Mouse (Mus musculus) midbrain, postnatal 0 days (tissue): Measurements from ENCODE around the gene Alg9. TPM values are rescaled to one million over a fixed set of nuclear protein-coding genes. Genes with fewer than 3 reads are reported as not detected.
A peak's percentile ranks its signal among the peaks of the same experiment; 100 is the strongest.

Source experiments
- ATAC-seq: fragments of 200-750 bp; cut with Nextera tagmentation; 2 replicates; pipeline ENCODE4 v1.8.0; 2017; ENCODE audit warnings: moderate number of reproducible peaks, mild to moderate bottlenecking, moderate TSS enrichment, moderate library complexity; ENCODE audit not compliant: low FRiP score
- DNase-seq: peaks from one replicate; pipeline ENCODE4 v3.0.0-alpha.2; 2015; ENCODE audit warnings: low spot score
- H3K27ac ChIP-seq: fragments of 300-500 bp; sonication (generic); 2 replicates; pipeline ENCODE4 v1.5.1; 2014; ENCODE audit warnings: low read depth, mild to moderate bottlenecking, low read length, mixed read lengths
- H3K27me3 ChIP-seq: fragments of 300-500 bp; sonication (generic); 2 replicates; pipeline ENCODE4 v1.6.1; 2014; ENCODE audit warnings: low read length, control low read depth, mixed read lengths; ENCODE audit not compliant: insufficient read depth
- H3K36me3 ChIP-seq: fragments of 300-500 bp; sonication (generic); 2 replicates; pipeline ENCODE4 v1.6.1; 2014; ENCODE audit warnings: low read length, control low read depth, mixed read lengths; ENCODE audit not compliant: insufficient read depth
- H3K4me1 ChIP-seq: fragments of 300-500 bp; sonication (generic); 2 replicates; pipeline ENCODE4 v1.6.1; 2014; ENCODE audit warnings: mild to moderate bottlenecking, control low read depth, antibody characterized with exemption, low read length, mixed read lengths; ENCODE audit not compliant: insufficient read depth
- H3K4me2 ChIP-seq: fragments of 300-500 bp; sonication (generic); 2 replicates; pipeline ENCODE4 v1.6.1; 2014; ENCODE audit warnings: low read depth, mild to moderate bottlenecking, low read length, mixed read lengths; ENCODE audit not compliant: poor library complexity, severe bottlenecking
- H3K4me3 ChIP-seq: fragments of 300-500 bp; sonication (generic); 2 replicates; pipeline ENCODE4 v1.5.1; 2014; ENCODE audit warnings: low read depth, mild to moderate bottlenecking, low read length, moderate library complexity
- H3K9ac ChIP-seq: fragments of 300-500 bp; sonication (generic); replicated peaks from 2 replicates; pipeline ENCODE4 v1.6.1; 2014; ENCODE audit warnings: mild to moderate bottlenecking, low read length, moderate library complexity, mixed read lengths; ENCODE audit not compliant: poor library complexity, severe bottlenecking
- H3K9me3 ChIP-seq: fragments of 300-500 bp; sonication (generic); 2 replicates; pipeline ENCODE4 v1.6.1; 2016; ENCODE audit warnings: low read length, control low read depth
- CTCF ChIP-seq: IDR thresholded peaks from 2 replicates; pipeline ENCODE4 v1.5.1; 2016; ENCODE audit warnings: antibody characterized with exemption, mild to moderate bottlenecking
- WGBS: fragments of 180-500 bp; shearing (Covaris S2); extraction: QIAGEN DNeasy Blood & Tissue Kit; methylation state at CpG from one replicate; pipeline ENCODE4 v1.1.7; 2014; 5-methylcytosine and 5-hydroxymethylcytosine counted together
- polyA plus RNA-seq: library from polyadenylated mRNA; unstranded; fragments of >200 nt; fragmentation: Nextera tagmentation; extraction: Ambion mirVana; gene quantifications from 2 replicates; pipeline ENCODE4 v1.2.1, GENCODE M21; 2015
- total RNA-seq: library from RNA; depleted of rRNA; stranded (reverse); fragments of >200 nt; gene quantifications from 2 replicates; pipeline ENCODE4 v1.2.3, GENCODE M21; 2014

The Alg9 gene
- total and polyA plus RNA-seq, 2 experiments from 2014 or later: 57.3 to 106 TPM

DNA sequence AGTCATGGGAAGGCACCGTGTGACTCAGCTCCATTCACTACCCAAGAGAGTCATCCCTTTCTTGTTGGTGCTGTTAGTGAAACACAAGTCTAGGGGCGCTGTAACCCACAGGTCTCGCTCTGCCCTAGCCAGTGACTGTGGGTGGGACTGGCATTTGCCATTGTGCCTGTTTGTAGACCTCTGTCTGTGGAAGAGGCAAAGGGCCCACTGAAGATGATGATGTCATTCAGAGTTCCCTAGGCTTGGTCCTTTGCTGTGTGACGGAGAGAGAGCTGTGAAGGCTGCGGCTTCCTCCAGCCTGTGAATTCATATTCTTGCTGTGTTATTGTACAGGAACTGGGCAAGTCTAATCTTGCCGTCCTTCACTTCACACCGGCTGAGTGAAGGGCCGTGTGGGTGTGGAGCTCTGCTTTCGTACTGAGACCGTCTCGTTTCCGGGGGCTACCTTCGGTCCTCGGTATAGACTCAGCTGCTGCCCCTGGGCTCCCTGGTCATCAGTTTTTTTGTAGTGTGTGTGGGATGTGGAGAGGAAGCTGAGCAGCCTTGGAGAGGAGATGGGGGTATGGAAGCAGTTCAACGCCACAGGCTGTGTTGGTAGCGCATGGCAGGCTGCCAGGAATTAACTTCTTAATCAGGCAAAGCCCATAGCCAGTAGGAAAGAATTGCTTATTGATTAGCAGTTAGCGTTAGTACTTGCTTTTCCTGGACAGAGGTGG is 78.0 kb downstream of the Alg9 start:
- H3K27me3 ChIP-seq: no peaks in the 10 kb centered on the region
- 0 out of 2 replicates have a peak, but pooled peaks cover 2% of the 10 kb centered on the region for H3K4me1 ChIP-seq
- no peaks in the 10 kb centered on the region for H3K36me3 ChIP-seq
- DNase-seq (peak; percentile 57), ATAC-seq (no peak)
- WGBS: 59% methylated on average over 17 of the region's 17 CpGs
- no peak overlapping the region for H3K27ac ChIP-seq
- no peak for TF ChIP-seq CTCF
- H3K4me3 ChIP-seq: no peak overlapping the region
- H3K9me3 ChIP-seq: no peaks in the 10 kb centered on the region
- no peak overlapping the region for H3K9ac ChIP-seq
- H3K4me2 ChIP-seq: no peak overlapping the region

DNA sequence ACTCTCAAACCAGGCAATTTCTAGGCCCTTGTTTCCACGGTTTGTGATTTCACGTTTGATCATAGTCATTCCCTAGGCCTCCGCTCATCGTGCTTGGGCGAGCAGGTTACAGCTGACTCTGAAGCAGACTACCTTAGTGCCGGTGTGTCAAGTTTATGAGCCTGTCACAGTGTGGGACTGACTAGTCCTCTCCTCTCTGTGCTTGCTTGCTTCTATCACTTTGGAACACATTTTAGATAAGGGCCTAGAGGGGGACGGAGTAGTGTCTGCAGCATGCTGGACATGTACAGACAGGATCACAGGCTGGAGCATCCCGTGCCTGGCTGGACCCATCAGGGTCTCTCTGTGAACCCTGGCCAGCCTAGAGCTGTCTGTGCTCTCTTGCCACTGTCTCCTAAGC is 79.6 kb downstream of the Alg9 start:
- H3K9me3 ChIP-seq: no peaks in the 10 kb centered on the region
- WGBS: 71% methylated on average over 8 of the region's 8 CpGs
- H3K36me3 ChIP-seq: no peaks in the 10 kb centered on the region

DNA sequence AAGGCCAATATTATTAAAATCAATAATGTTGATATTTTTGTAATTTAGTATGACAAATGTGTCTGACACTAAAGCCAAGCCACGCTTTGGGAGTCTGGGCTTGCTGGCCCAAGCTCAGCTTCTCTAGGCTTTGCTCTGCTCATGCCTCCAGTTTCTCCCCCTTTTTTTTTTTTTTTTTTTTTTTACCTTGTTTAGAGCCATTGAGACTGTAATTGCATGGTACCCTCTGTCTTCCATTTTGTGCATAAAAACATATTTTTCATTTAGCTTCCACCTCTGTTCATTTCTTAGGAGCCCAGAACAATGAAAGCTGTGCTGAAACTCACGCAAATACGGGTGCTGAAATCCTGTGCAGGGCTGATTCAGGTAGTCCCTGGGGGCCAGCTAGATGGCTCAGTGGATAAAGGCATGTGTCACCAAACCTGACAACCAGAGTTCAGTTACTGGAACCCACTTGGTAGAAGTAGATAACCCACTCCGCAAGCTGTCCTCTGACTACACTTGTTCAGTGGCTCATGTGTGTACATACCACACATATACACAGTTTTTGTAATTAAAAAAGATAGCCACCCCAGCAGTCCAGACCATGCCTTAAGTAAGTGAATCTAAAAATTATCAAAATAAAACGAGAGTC is 80.4 kb downstream of the Alg9 start:
- Histone ChIP-seq H3K4me1 (0 out of 2 replicates have a peak, but pooled peaks cover 2% of the 10 kb centered on the region), H3K9me3 (no peaks in the 10 kb centered on the region), H3K27me3 (no peaks in the 10 kb centered on the region), H3K4me2 (no peak overlapping the region), H3K9ac (no peak overlapping the region), H3K27ac (no peak overlapping the region), H3K36me3 (0 out of 2 replicates have a peak, but pooled peaks cover 4% of the 10 kb centered on the region), H3K4me3 (no peak overlapping the region)
- TF ChIP-seq CTCF: no peak
- ATAC-seq: no peak
- WGBS: 92% methylated on average over 5 of the region's 5 CpGs
- DNase-seq: no peak

More for the DNA sequence above, 79.6 kb downstream of the Alg9 start:
- DNase-seq (no peak), ATAC-seq (no peak)
- no peak overlapping the region for H3K9ac ChIP-seq
- H3K4me1 ChIP-seq: 0 out of 2 replicates have a peak, but pooled peaks cover 2% of the 10 kb centered on the region
- no peak overlapping the region for H3K27ac ChIP-seq
- TF ChIP-seq CTCF: no peak
- no peaks in the 10 kb centered on the region for H3K27me3 ChIP-seq
- H3K4me3 ChIP-seq: no peak overlapping the region
- no peak overlapping the region for H3K4me2 ChIP-seq

DNA sequence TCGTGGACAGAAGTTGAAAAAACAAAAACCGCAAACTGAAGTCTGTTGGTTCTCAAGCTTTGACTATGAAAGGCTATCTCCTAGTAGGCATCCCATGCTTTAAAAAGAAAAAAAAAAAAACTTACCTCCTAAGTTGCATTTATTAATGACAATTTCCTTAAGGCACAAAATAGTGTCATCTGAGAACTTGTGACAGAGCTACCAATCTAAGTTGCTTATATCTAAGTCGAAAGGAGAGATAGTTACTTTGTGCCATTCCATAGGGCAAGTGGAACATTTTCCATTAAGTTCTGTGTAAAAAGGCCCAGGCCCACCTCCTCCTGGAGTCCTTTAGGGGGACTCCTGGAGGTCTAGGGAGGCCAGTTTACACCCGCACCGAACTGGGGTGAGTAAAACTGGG is 81.0 kb downstream of the Alg9 start:
- 0 out of 2 replicates have a peak, but pooled peaks cover 2% of the 10 kb centered on the region for H3K4me1 ChIP-seq
- H3K4me3 ChIP-seq: peak overlapping the region; percentile 81
- ATAC-seq (no peak), DNase-seq (no peak)
- H3K27ac ChIP-seq: peak overlapping the region; percentile 73; the same call in 1 of the 2 replicates
- no peaks in the 10 kb centered on the region for H3K27me3 ChIP-seq
- H3K4me2 ChIP-seq: peak overlapping the region; percentile 93
- peaks cover 5% of the 10 kb centered on the region; the same call in 1 of the 2 replicates for H3K36me3 ChIP-seq
- no peak overlapping the region for H3K9ac ChIP-seq
- 75% methylated on average over 5 of the region's 5 CpGs for WGBS
- no peaks in the 10 kb centered on the region for H3K9me3 ChIP-seq
- TF ChIP-seq CTCF: no peak

DNA sequence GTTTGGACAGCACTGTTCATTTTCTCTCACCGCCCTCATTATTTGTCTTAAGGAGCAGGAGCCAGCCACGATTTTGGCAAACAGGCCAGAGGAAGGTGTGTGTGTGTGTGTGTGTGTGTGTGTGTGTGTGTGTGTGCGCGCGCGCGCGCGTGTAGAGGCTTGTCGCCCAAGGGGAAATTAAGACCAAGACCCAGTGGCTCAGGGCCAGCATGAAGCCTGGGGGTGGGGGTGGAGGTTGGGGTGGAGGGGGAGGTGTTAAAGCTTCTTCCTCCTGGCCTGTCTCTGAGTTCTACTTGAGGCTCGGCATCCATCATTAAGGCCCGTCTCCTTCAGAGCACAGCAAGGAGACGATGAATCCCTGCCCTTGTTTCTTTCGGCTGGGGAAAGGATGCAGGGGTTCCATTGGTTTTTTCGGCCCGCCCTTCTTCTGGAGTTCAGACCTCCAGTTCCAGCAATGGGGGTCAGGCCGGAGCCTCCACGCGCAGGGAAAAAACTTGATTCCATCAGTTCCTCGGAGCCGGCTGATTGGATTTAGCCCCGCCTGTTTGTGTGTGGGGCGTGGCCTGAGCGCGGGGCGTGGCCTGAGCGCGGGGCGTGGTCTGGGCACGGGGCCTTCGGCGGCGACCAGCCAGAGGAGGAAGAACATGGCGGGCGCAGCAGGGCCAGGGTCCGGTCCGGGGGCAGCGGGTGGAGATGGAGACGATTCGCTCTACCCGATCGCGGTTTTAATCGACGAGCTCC is 81.7 kb downstream of the Alg9 start:
- Histone ChIP-seq H3K27me3 (no peaks in the 10 kb centered on the region), H3K4me3 (peak overlapping the region; percentile 81), H3K36me3 (peaks cover 11% of the 10 kb centered on the region), H3K27ac (peak overlapping the region; percentile 73), H3K4me1 (0 out of 2 replicates have a peak, but pooled peaks cover 2% of the 10 kb centered on the region), H3K9ac (peak overlapping the region; percentile 74), H3K9me3 (no peaks in the 10 kb centered on the region), H3K4me2 (peak overlapping the region; percentile 93)
- TF ChIP-seq CTCF: no peak
- peak; percentile 81 for DNase-seq
- WGBS: under 1% methylated on average over 45 of the region's 45 CpGs
- ATAC-seq: peak; percentile 91
